ENCODE assay signal across 33 mouse cellular contexts in genomic region chr11:118838167-118838566, GRCm38 (mm10).
DNase-seq lines count a peak whose midpoint lies in the region; ATAC-seq and TF ChIP-seq lines count a peak whose summit lies in the region.
"Had no signal": no experiment of that assay in that cellular context is flagged by ENCODE, and none has a peak within 500 bp of the region (broad histone marks: within the 10 kb centered on the region; RNA-seq: fewer than 3 reads in every experiment).

No protein-coding gene starts in this region.

- peak in 1 of 2 experiments; percentile 53 for DNase-seq in cerebellum, adult 2 months
- no peak for DNase-seq in cerebellum, postnatal 4 days (ENCODE audit: low spot score in 2 of 2)
- DNase-seq in hindbrain, embryonic 10.5 days (ENCODE audit: low spot score), result no peak
- DNase-seq in hindbrain, postnatal 0 days (ENCODE audit: low spot score), result no peak
- DNase-seq in neural tube, embryonic 11.5 days (ENCODE audit: low spot score), result peak; percentile 18
- DNase-seq in neural tube, embryonic 10.5 days (ENCODE audit: extremely low spot score, low spot score), result no peak
- DNase-seq in ovary, postnatal 14 days (ENCODE audit: low spot score), result no peak
- no peak for DNase-seq in thymus, postnatal 0 days (ENCODE audit: low spot score)
- DNase-seq: adrenal gland, adult 2 months; cerebellum, adult 9-11 months; gastrocnemius, adult 2 months; gastrocnemius, postnatal 36 days; heart, adult 2 months; heart, postnatal 10 days; kidney, adult 18-20 months; kidney, postnatal 25 days; liver, embryonic 13.5 days; lung, adult 18-20 months; lung, postnatal 4 days; retina, postnatal 1 day; right cerebral cortex, postnatal 25 days; thymus, postnatal 36 days had no signal

- H3K27ac ChIP-seq in cerebellum, adult 2 months (ENCODE audit: insufficient read depth, low read length), result peak overlapping the region; percentile 81
- H3K27ac ChIP-seq in hindbrain, embryonic 10.5 days, result peak overlapping the region; percentile 29; the same call in 1 of the 2 replicates
- H3K27ac ChIP-seq in hindbrain, postnatal 0 days, result no peak overlapping the region
- H3K27ac ChIP-seq in neural tube, embryonic 11.5 days (ENCODE audit: low read depth, low read length), result no peak overlapping the region
- H3K27ac ChIP-seq: embryonic facial prominence, embryonic 12.5 days; gastrocnemius, adult 2 months; heart, adult 2 months; heart, embryonic 13.5 days; kidney, embryonic 15.5 days; limb, embryonic 10.5 days; limb, embryonic 15.5 days; liver, embryonic 13.5 days; midbrain, embryonic 13.5 days; stomach, embryonic 15.5 days had no signal

- no peak for TF ChIP-seq POLR2A in cerebellum, adult 2 months (IDR thresholded peaks at IDR 0.05; ENCODE audit: borderline replicate concordance, insufficient read depth, low read length)

- no peak overlapping the region for H3K4me2 ChIP-seq in hindbrain, postnatal 0 days (ENCODE audit: low read depth, low read length)
- H3K4me2 ChIP-seq in neural tube, embryonic 11.5 days (ENCODE audit: low read depth), result no peak overlapping the region
- H3K4me2 ChIP-seq: embryonic facial prominence, embryonic 12.5 days; heart, embryonic 13.5 days; kidney, embryonic 15.5 days; limb, embryonic 15.5 days; liver, embryonic 13.5 days; midbrain, embryonic 13.5 days; stomach, embryonic 15.5 days had no signal

- no peak overlapping the region for H3K9ac ChIP-seq in hindbrain, postnatal 0 days (replicated peaks; ENCODE audit: low read length)
- no peak overlapping the region for H3K9ac ChIP-seq in neural tube, embryonic 11.5 days (ENCODE audit: low read length)
- H3K9ac ChIP-seq: embryonic facial prominence, embryonic 12.5 days; heart, embryonic 13.5 days; kidney, embryonic 15.5 days; limb, embryonic 15.5 days; liver, embryonic 13.5 days; midbrain, embryonic 13.5 days; stomach, embryonic 15.5 days had no signal

- H3K4me1 ChIP-seq in cerebellum, adult 2 months (ENCODE audit: control insufficient read depth, insufficient read depth, low read length), result peaks cover 88% of the 10 kb centered on the region
- peaks cover 23% of the 10 kb centered on the region for H3K4me1 ChIP-seq in hindbrain, embryonic 10.5 days (replicated peaks)
- H3K4me1 ChIP-seq in hindbrain, postnatal 0 days (ENCODE audit: insufficient read depth, low read length), result 0 out of 2 replicates have a peak, but pooled peaks cover 7% of the 10 kb centered on the region
- H3K4me1 ChIP-seq in neural tube, embryonic 11.5 days (ENCODE audit: control insufficient read depth, insufficient read depth, low read length), result peaks cover 9% of the 10 kb centered on the region
- H3K4me1 ChIP-seq: embryonic facial prominence, embryonic 12.5 days; kidney, embryonic 15.5 days; limb, embryonic 15.5 days; liver, embryonic 13.5 days; megakaryocyte, embryonic 14.5 days; stomach, embryonic 15.5 days had no signal

- H3K9me3 ChIP-seq in hindbrain, embryonic 10.5 days, result no peaks in the 10 kb centered on the region
- H3K9me3 ChIP-seq in hindbrain, postnatal 0 days (ENCODE audit: low read length), result no peaks in the 10 kb centered on the region
- no peaks in the 10 kb centered on the region for H3K9me3 ChIP-seq in neural tube, embryonic 11.5 days (ENCODE audit: control insufficient read depth, low read length)
- H3K9me3 ChIP-seq: embryonic facial prominence, embryonic 12.5 days; heart, embryonic 13.5 days; kidney, embryonic 15.5 days; limb, embryonic 10.5 days; limb, embryonic 15.5 days; liver, embryonic 13.5 days; midbrain, embryonic 13.5 days; stomach, embryonic 15.5 days had no signal

- no peaks in the 10 kb centered on the region for H3K36me3 ChIP-seq in hindbrain, embryonic 10.5 days
- no peaks in the 10 kb centered on the region for H3K36me3 ChIP-seq in hindbrain, postnatal 0 days (ENCODE audit: insufficient read depth, low read length)
- H3K36me3 ChIP-seq in neural tube, embryonic 11.5 days (ENCODE audit: control insufficient read depth, insufficient read depth, low read length), result no peaks in the 10 kb centered on the region
- H3K36me3 ChIP-seq: embryonic facial prominence, embryonic 12.5 days; heart, embryonic 13.5 days; kidney, embryonic 15.5 days; limb, embryonic 10.5 days; limb, embryonic 15.5 days; liver, embryonic 13.5 days; midbrain, embryonic 13.5 days; stomach, embryonic 15.5 days had no signal

- no peak overlapping the region for H3K4me3 ChIP-seq in cerebellum, adult 2 months (replicated peaks; ENCODE audit: insufficient read depth, low read depth, low read length)
- H3K4me3 ChIP-seq in hindbrain, embryonic 10.5 days, result no peak overlapping the region
- no peak overlapping the region for H3K4me3 ChIP-seq in hindbrain, postnatal 0 days (ENCODE audit: low read length)
- no peak overlapping the region for H3K4me3 ChIP-seq in neural tube, embryonic 11.5 days (ENCODE audit: low read depth, low read length)
- H3K4me3 ChIP-seq: embryonic facial prominence, embryonic 12.5 days; gastrocnemius, adult 2 months; heart, adult 2 months; heart, embryonic 13.5 days; kidney, embryonic 15.5 days; limb, embryonic 10.5 days; limb, embryonic 15.5 days; liver, embryonic 13.5 days; megakaryocyte, embryonic 14.5 days; midbrain, embryonic 13.5 days; stomach, embryonic 15.5 days had no signal

- WGBS in cerebellum, adult 2 months, result 11% methylated on average over 4 of the region's 4 CpGs
- 53% methylated on average over 4 of the region's 4 CpGs for WGBS in hindbrain, embryonic 10.5 days
- 24% methylated on average over 4 of the region's 4 CpGs for WGBS in hindbrain, postnatal 0 days
- 58% methylated on average over 4 of the region's 4 CpGs for whole genome bisulfite sequencing in neural tube, embryonic 11.5 days

- TF ChIP-seq CTCF in cerebellum, adult 2 months (IDR thresholded peaks at IDR 0.05; ENCODE audit: borderline replicate concordance, insufficient read depth, low read depth, low read length), result no peak
- no peak for TF ChIP-seq CTCF in hindbrain, postnatal 0 days (IDR thresholded peaks at IDR 0.05; ENCODE audit: low read depth)

- no peaks in the 10 kb centered on the region for H3K27me3 ChIP-seq in cerebellum, adult 2 months (ENCODE audit: control insufficient read depth, insufficient read depth, low read length)
- H3K27me3 ChIP-seq in hindbrain, embryonic 10.5 days (ENCODE audit: insufficient read depth, poor library complexity, severe bottlenecking), result no peaks in the 10 kb centered on the region
- H3K27me3 ChIP-seq in hindbrain, postnatal 0 days (ENCODE audit: insufficient read depth, low read length), result no peaks in the 10 kb centered on the region
- H3K27me3 ChIP-seq in neural tube, embryonic 11.5 days (ENCODE audit: control insufficient read depth, insufficient read depth, low read length), result no peaks in the 10 kb centered on the region
- H3K27me3 ChIP-seq: embryonic facial prominence, embryonic 12.5 days; kidney, embryonic 15.5 days; limb, embryonic 15.5 days; liver, embryonic 13.5 days; midbrain, embryonic 13.5 days; stomach, embryonic 15.5 days had no signal

- ATAC-seq in hindbrain, postnatal 0 days, result no peak
- ATAC-seq in neural tube, embryonic 11.5 days (ENCODE audit: insufficient read depth, low FRiP score, low TSS enrichment), result no peak
- ATAC-seq: activated CD4-positive, CD25-positive, alpha-beta regulatory T cell, adult 4 months; forebrain, embryonic 16.5 days; lung, postnatal 0 days; midbrain, embryonic 13.5 days had no signal

Comparison
In these comparisons a context has a peak if more than half of its experiments do, and no peak if none do; other contexts are left out.
1. H3K27ac ChIP-seq: peak in cerebellum, adult 2 months (single experiment) and hindbrain, embryonic 10.5 days (single experiment); none in hindbrain, postnatal 0 days (single experiment) and neural tube, embryonic 11.5 days (single experiment).